ENCODE assay signal across 11 mouse cellular contexts in the genomic region with DNA sequence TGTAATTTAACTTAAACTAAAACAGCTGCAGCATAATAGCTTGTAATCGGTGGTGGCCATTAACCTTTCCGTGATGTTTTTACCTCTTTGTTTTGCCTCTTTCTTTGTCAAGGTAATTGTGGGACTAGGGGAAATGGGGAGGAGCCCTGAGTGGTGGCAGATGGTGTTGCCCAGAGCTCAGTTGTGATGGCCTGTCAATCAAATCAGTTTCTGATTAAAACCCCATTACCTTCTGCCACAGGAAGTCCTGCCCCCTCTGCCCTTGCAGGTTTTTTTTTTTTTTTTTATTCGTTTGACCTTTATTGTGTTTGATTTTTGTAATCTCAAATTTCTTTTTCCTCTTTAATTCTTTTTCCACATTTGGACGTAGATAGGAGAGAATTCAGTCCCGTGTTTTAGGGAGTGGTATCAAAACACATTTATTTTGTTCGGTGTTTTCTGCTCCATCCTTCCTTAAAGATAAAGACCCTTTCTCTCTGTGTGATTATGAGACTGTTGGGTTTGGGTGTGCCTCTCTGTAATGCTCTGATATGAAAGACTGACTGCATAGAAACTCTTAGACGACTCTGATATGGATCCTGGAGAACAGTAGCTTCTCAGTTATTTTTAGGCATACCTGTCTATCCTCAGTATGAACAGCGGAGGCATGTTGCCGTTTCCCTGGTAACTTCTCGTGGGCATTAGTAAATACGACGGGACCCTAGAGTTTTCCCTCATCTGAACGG.
A peak's percentile ranks its signal among the peaks of the same experiment; 100 is the strongest.
DNase-seq lines count a peak whose midpoint lies in the region; ATAC-seq lines count a peak whose summit lies in the region.
"Had no signal": no experiment of that assay in that cellular context is flagged by ENCODE, and none has a peak within 500 bp of the region (broad histone marks: within the 10 kb centered on the region; RNA-seq: fewer than 3 reads in every experiment).

No protein-coding gene starts in this region.

- no peak overlapping the region for H3K4me3 ChIP-seq in kidney, embryonic 15.5 days (replicated peaks)
- H3K4me3 ChIP-seq in limb, embryonic 10.5 days: no peak overlapping the region
- no peak overlapping the region for H3K4me3 ChIP-seq in neural tube, embryonic 15.5 days (replicated peaks)
- H3K4me3 ChIP-seq: embryonic facial prominence, embryonic 12.5 days; myocyte had no signal

- no peaks in the 10 kb centered on the region for H3K27me3 ChIP-seq in kidney, embryonic 15.5 days
- H3K27me3 ChIP-seq in limb, embryonic 10.5 days (ENCODE audit: low read depth, poor library complexity, severe bottlenecking): no peaks in the 10 kb centered on the region
- H3K27me3 ChIP-seq in neural tube, embryonic 15.5 days (replicated peaks): no peaks in the 10 kb centered on the region
- H3K27me3 ChIP-seq: embryonic facial prominence, embryonic 12.5 days had no signal

- peaks cover 31% of the 10 kb centered on the region for H3K4me1 ChIP-seq in kidney, embryonic 15.5 days
- H3K4me1 ChIP-seq in limb, embryonic 10.5 days: peaks cover 57% of the 10 kb centered on the region
- peaks cover 21% of the 10 kb centered on the region for H3K4me1 ChIP-seq in neural tube, embryonic 15.5 days

- H3K9me3 ChIP-seq in kidney, embryonic 15.5 days (replicated peaks): no peaks in the 10 kb centered on the region
- no peaks in the 10 kb centered on the region for H3K9me3 ChIP-seq in limb, embryonic 10.5 days (replicated peaks)
- H3K9me3 ChIP-seq in neural tube, embryonic 15.5 days (replicated peaks): no peaks in the 10 kb centered on the region
- H3K9me3 ChIP-seq: embryonic facial prominence, embryonic 12.5 days had no signal

- no peak overlapping the region for H3K27ac ChIP-seq in kidney, embryonic 15.5 days
- peak overlapping the region; percentile 67; the same call in 1 of the 2 replicates for H3K27ac ChIP-seq in limb, embryonic 10.5 days
- H3K27ac ChIP-seq in neural tube, embryonic 15.5 days (replicated peaks): no peak overlapping the region

- DNase-seq in kidney, adult 11 months: no peak
- DNase-seq in limb, embryonic 10.5 days (ENCODE audit: low spot score): no peak
- DNase-seq in kidney, postnatal 14 days: no peak
- DNase-seq in spleen, postnatal 36 days (ENCODE audit: low spot score in 2 of 2): no peak
- DNase-seq in urinary bladder, postnatal 10 days (ENCODE audit: low spot score): no peak
- DNase-seq: gastrocnemius, postnatal 25 days had no signal

- H3K4me2 ChIP-seq in kidney, embryonic 15.5 days: no peak overlapping the region
- H3K4me2 ChIP-seq in neural tube, embryonic 15.5 days: peak overlapping the region; percentile 24
- H3K4me2 ChIP-seq: embryonic facial prominence, embryonic 12.5 days had no signal

- WGBS in kidney, embryonic 15.5 days: 64% methylated on average over 13 of the region's 13 CpGs
- 75% methylated on average over 13 of the region's 13 CpGs for WGBS in limb, embryonic 10.5 days
- WGBS in neural tube, embryonic 15.5 days: 48% methylated on average over 13 of the region's 13 CpGs

- H3K9ac ChIP-seq in kidney, embryonic 15.5 days: no peak overlapping the region
- H3K9ac ChIP-seq in neural tube, embryonic 15.5 days (replicated peaks): no peak overlapping the region
- H3K9ac ChIP-seq: embryonic facial prominence, embryonic 12.5 days had no signal

- no peaks in the 10 kb centered on the region for H3K36me3 ChIP-seq in kidney, embryonic 15.5 days
- no peaks in the 10 kb centered on the region for H3K36me3 ChIP-seq in limb, embryonic 10.5 days
- no peaks in the 10 kb centered on the region for H3K36me3 ChIP-seq in neural tube, embryonic 15.5 days
- H3K36me3 ChIP-seq: embryonic facial prominence, embryonic 12.5 days had no signal

- peak; percentile 47; the same call in 1 of the 2 replicates for ATAC-seq in kidney, embryonic 15.5 days (replicated peaks; ENCODE audit: low FRiP score)
- peak; percentile 77 for ATAC-seq in erythroid progenitor cell, adult 5-6 weeks (replicated peaks; ENCODE audit: low FRiP score, poor library complexity, severe bottlenecking)
- ATAC-seq in neural tube, embryonic 15.5 days (ENCODE audit: low FRiP score): no peak
